Mouse (Mus musculus) common myeloid progenitor, adult 5-6 weeks (primary cell): ENCODE results near the gene Gm45717. TPM values are rescaled to one million over a fixed set of nuclear protein-coding genes. Genes with fewer than 3 reads are reported as not detected.
A peak's percentile ranks its signal among the peaks of the same experiment; 100 is the strongest.

Source experiments
- ATAC-seq: replicated peaks from 2 replicates; pipeline ENCODE4 v1.8.0; 2016; ENCODE audit warnings: low read depth, mild to moderate bottlenecking, moderate TSS enrichment, inconsistent platforms; ENCODE audit not compliant: poor library complexity, severe bottlenecking
- total RNA-seq: library from RNA; stranded (forward); fragments of 200-1000, 187-1606 nt; gene quantifications from 2 replicates; pipeline ENCODE4 v1.2.3, GENCODE M21; 2017

Gene Gm45717
- 0.96 TPM in 1 of 2 replicates, not detected in the other for total RNA-seq

- ATAC-seq: peak; percentile 76
These were observed at the start of gene Gm45717, which contains the start of gene Ifitm2 for GRCm38 (mm10) chr7:140955758-140956555. TSS of gene Gm45717 (minus strand) at chr7:140955937. TSS of gene Ifitm2 (minus strand) at chr7:140955987.

- no peak for ATAC-seq
These were observed 47.7 kb upstream of the Gm45717 start for GRCm38 (mm10) chr7:141003248-141004010.

GRCm38 (mm10) chr7:141000881-141001708 is 45.4 kb upstream of the Gm45717 start:
- no peak for ATAC-seq

GRCm38 (mm10) chr7:140998853-140999700 is 43.3 kb upstream of the Gm45717 start:
- ATAC-seq: peak; percentile 85

GRCm38 (mm10) chr7:140997817-140998216 is 42.1 kb upstream of the Gm45717 start:
- ATAC-seq: peak; percentile 71

GRCm38 (mm10) chr7:140991117-140991689 is 35.5 kb upstream of the Gm45717 start:
- ATAC-seq: peak; percentile 76

- ATAC-seq: peak; percentile 86
These were observed 34.9 kb upstream of the Gm45717 start for GRCm38 (mm10) chr7:140990622-140991021.

GRCm38 (mm10) chr7:140990185-140990584 is 34.4 kb upstream of the Gm45717 start:
- ATAC-seq: peak; percentile 17

GRCm38 (mm10) chr7:140989022-140989421 is 33.3 kb upstream of the Gm45717 start:
- ATAC-seq: no peak

- no peak for ATAC-seq
These were observed 31.7 kb upstream of the Gm45717 start for GRCm38 (mm10) chr7:140987182-140988138.

- 0 out of 2 replicates have a peak, but pooled peaks have one; percentile 7 for ATAC-seq
These were observed 27.2 kb upstream of the Gm45717 start for GRCm38 (mm10) chr7:140982971-140983370.

GRCm38 (mm10) chr7:140981704-140982103 is 26.0 kb upstream of the Gm45717 start:
- peak; percentile 94 for ATAC-seq

GRCm38 (mm10) chr7:140976720-140977119 is 21.0 kb upstream of the Gm45717 start:
- peak; percentile 56 for ATAC-seq

- ATAC-seq: no peak
These were observed 19.7 kb upstream of the Gm45717 start for GRCm38 (mm10) chr7:140975465-140975864.

GRCm38 (mm10) chr7:140974940-140975339 is 19.2 kb upstream of the Gm45717 start:
- no peak for ATAC-seq

GRCm38 (mm10) chr7:140973396-140974165 is 17.8 kb upstream of the Gm45717 start:
- ATAC-seq: no peak
